Mouse (Mus musculus) heart, adult 2 months (tissue): ENCODE results near the gene Cdkn2b.

Experiments
- EP300 ChIP-seq: fragments of 200-500 bp; IDR thresholded peaks from 2 replicates; pipeline ENCODE4 v1.6.1; 2011; ENCODE audit warnings: low read depth, low read length, control low read depth; ENCODE audit not compliant: insufficient read depth
- POLR2A ChIP-seq: fragments of 200-500 bp; IDR thresholded peaks from 2 replicates; pipeline ENCODE4 v1.6.1; 2011; ENCODE audit warnings: mild to moderate bottlenecking, low read depth, low read length, control low read depth; ENCODE audit not compliant: insufficient read depth

GRCm38 (mm10) chr4:89276669-89277219, 34.1 kb downstream of the Cdkn2b start:
- TF ChIP-seq EP300 (no peak), POLR2A (no peak)
